Mouse (Mus musculus): ENCODE results near the gene Slamf9.

GRCm38 (mm10) chr1:172502145-172503110, 27.3 kb downstream of the Slamf9 start:
- TF ChIP-seq CTCF (IDR thresholded peaks at IDR 0.05; ENCODE audit: low read depth, low read length) (no peak), TAL1 (conservative IDR thresholded peaks at IDR 0.05; ENCODE audit: low read depth, low read length) (no peak), GATA1 (IDR thresholded peaks at IDR 0.05; ENCODE audit: borderline replicate concordance, low read length) (no peak), POLR2AphosphoS5 (IDR thresholded peaks at IDR 0.05; ENCODE audit: insufficient replicate concordance, low read depth, low read length) (no peak)

All from G1E (cell line).